Mouse (Mus musculus) activated CD4-positive, CD25-positive, alpha-beta regulatory T cell, adult 9 weeks (primary cell): Measurements from ENCODE around the gene Ydjc. TPM values are rescaled to one million over a fixed set of nuclear protein-coding genes. Genes with fewer than 3 reads are reported as not detected.

Experiments used
- polyA plus RNA-seq: library from polyadenylated mRNA; unstranded; fragments of 100-300 nt; shearing (Covaris generic); gene quantifications from one replicate; pipeline ENCODE4 v1.2.1, GENCODE M21; 2017

Gene Ydjc
- polyA plus RNA-seq: 5.8 TPM

DNA sequence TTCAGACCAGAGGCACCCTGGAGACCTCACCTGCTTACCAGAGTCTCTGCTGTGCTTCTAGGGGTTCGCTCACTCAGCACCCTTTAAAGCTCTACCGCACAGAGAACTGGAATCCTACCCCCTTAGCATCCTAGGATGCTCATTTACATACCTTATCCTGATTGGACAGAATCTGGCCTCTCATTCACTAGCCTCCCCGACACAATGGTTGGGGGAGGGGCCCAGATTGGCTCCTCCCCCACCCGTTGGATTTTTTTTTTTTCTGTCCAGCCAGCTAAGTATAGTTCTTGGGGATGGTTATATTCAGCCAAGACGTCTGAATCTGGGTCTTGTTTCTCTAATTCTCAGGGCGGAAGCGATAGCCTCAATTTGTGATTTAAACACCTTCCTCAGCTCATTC lies at the start of gene Ydjc:
Gene Ydjc (plus strand): TSS at position 283 of the 400 bp plus-strand sequence.

GRCm38 (mm10) chr16:17110771-17111743 lies 33.4 kb upstream of the Ydjc start, which contains the start of gene Ppil2:
Ppil2 (minus strand) TSS chr16:17111257.

GRCm38 (mm10) chr16:17124871-17125520 lies 19.4 kb upstream of the Ydjc start, which contains the start of gene 2610318N02Rik:
2610318N02Rik (minus strand) TSS chr16:17125167.

GRCm38 (mm10) chr16:17132089-17132905 lies 12.1 kb upstream of the Ydjc start, which contains the start of gene Sdf2l1:
Sdf2l1 (minus strand) TSS chr16:17132383.

GRCm38 (mm10) chr16:17146772-17147235 lies 2.4 kb downstream of the Ydjc start, which contains the start of gene Ccdc116:
Ccdc116 (minus strand) TSS chr16:17147229.

GRCm38 (mm10) chr16:17202549-17202948 lies 58.1 kb downstream of the Ydjc start, which contains the start of gene Ube2l3:
Ube2l3 (minus strand) TSS chr16:17202649.

GRCm38 (mm10) chr16:17208389-17209361 lies 64.3 kb downstream of the Ydjc start, which contains the start of gene Rimbp3:
Rimbp3 (plus strand) TSS chr16:17208603.

Other genes with a start within 250 kb of the Ydjc start
- 31.0 TPM for gene Ppm1f, start 248.2 kb upstream of the Ydjc start, polyA plus RNA-seq
- 32.1 TPM for gene Mapk1, start 161.2 kb upstream of the Ydjc start, polyA plus RNA-seq
- gene Ypel1, start 74.9 kb upstream of the Ydjc start, polyA plus RNA-seq: 2.8 TPM
- gene Ppil2, start 33.4 kb upstream of the Ydjc start, polyA plus RNA-seq: 256 TPM
- gene 2610318N02Rik, start 19.5 kb upstream of the Ydjc start, polyA plus RNA-seq: 4.4 TPM
- 46.3 TPM for gene Sdf2l1, start 12.2 kb upstream of the Ydjc start, polyA plus RNA-seq
- 2.7 TPM for gene Ccdc116, start 2.6 kb downstream of the Ydjc start, polyA plus RNA-seq
- 361 TPM for gene Ube2l3, start 58.0 kb downstream of the Ydjc start, polyA plus RNA-seq
- not detected for gene Rimbp3, start 64.0 kb downstream of the Ydjc start, polyA plus RNA-seq
- 1.4 TPM for gene Hic2, start 89.0 kb downstream of the Ydjc start, polyA plus RNA-seq
- 106 TPM for gene Tmem191c, start 131.5 kb downstream of the Ydjc start, polyA plus RNA-seq
- gene Serpind1, start 186.8 kb downstream of the Ydjc start, polyA plus RNA-seq: 0.31 TPM